Mouse (Mus musculus): Measurements from ENCODE around the gene Usp53.

GRCm38 (mm10) chr3:122985183-122985944, 1.1 kb upstream of the Usp53 start:
- no peak for TF ChIP-seq CHD2 (IDR thresholded peaks at IDR 0.05; ENCODE audit: low read depth, low read length)
- TF ChIP-seq ZNF384 (IDR thresholded peaks at IDR 0.05; ENCODE audit: low read depth, low read length), result peak; percentile 51; the same call in 1 of the 2 replicates
- TF ChIP-seq HCFC1 (IDR thresholded peaks at IDR 0.05; ENCODE audit: borderline replicate concordance, insufficient read depth, low read length), result no peak
- no peak for TF ChIP-seq MAFK (IDR thresholded peaks at IDR 0.05; ENCODE audit: insufficient read depth, low read depth, low read length)
- TF ChIP-seq ZC3H11A (IDR thresholded peaks at IDR 0.05; ENCODE audit: borderline replicate concordance, low read depth, low read length), result no peak
